Mouse (Mus musculus) limb, embryonic 13.5 days (tissue): ENCODE results near the gene Olfr191. TPM values are rescaled to one million over a fixed set of nuclear protein-coding genes. Genes with fewer than 3 reads are reported as not detected.

Experiments used
- ATAC-seq: fragments of 200-750 bp; cut with Nextera tagmentation; 2 replicates; pipeline ENCODE4 v1.8.0; 2017; ENCODE audit warnings: low read depth, moderate number of reproducible peaks, moderate TSS enrichment; ENCODE audit not compliant: low FRiP score
- H3K27ac ChIP-seq: fragments of 300-500 bp; sonication (generic); 2 replicates; pipeline ENCODE4 v1.5.1; 2015; ENCODE audit warnings: inconsistent platforms, mild to moderate bottlenecking, moderate library complexity
- H3K27me3 ChIP-seq: fragments of 300-500 bp; sonication (generic); 2 replicates; pipeline ENCODE4 v1.6.1; 2015; ENCODE audit warnings: mild to moderate bottlenecking, inconsistent platforms
- H3K36me3 ChIP-seq: fragments of 300-500 bp; sonication (generic); 2 replicates; pipeline ENCODE4 v1.6.1; 2015; ENCODE audit warnings: inconsistent platforms, mild to moderate bottlenecking, moderate library complexity
- H3K4me1 ChIP-seq: fragments of 300-500 bp; sonication (generic); 2 replicates; pipeline ENCODE4 v1.6.1; 2015; ENCODE audit warnings: inconsistent platforms
- H3K4me2 ChIP-seq: fragments of 300-500 bp; sonication (generic); replicated peaks from 2 replicates; pipeline ENCODE4 v1.6.1; 2015; ENCODE audit warnings: inconsistent platforms, mild to moderate bottlenecking, moderate library complexity
- H3K4me3 ChIP-seq: fragments of 300-500 bp; sonication (generic); 2 replicates; pipeline ENCODE4 v1.5.1; 2015; ENCODE audit warnings: moderate library complexity, mild to moderate bottlenecking, inconsistent platforms
- H3K9ac ChIP-seq: fragments of 300-500 bp; sonication (generic); 2 replicates; pipeline ENCODE4 v1.6.1; 2015; ENCODE audit warnings: mild to moderate bottlenecking, inconsistent platforms
- H3K9me3 ChIP-seq: fragments of 300-500 bp; sonication (generic); 2 replicates; pipeline ENCODE4 v1.6.1; 2016; ENCODE audit warnings: inconsistent platforms
- WGBS: fragments of 180-500 bp; shearing (Covaris S2); methylation state at CpG from one replicate; pipeline ENCODE4 v1.1.7; 2015; 5-methylcytosine and 5-hydroxymethylcytosine counted together
- polyA plus RNA-seq: library from polyadenylated mRNA; unstranded; fragments of >200 nt; fragmentation: Nextera tagmentation; extraction: Ambion mirVana; gene quantifications from 2 replicates; pipeline ENCODE4 v1.2.1, GENCODE M21; 2015

The Olfr191 gene
- polyA plus RNA-seq, 1 experiment from 2014 or later, result not detected

DNA sequence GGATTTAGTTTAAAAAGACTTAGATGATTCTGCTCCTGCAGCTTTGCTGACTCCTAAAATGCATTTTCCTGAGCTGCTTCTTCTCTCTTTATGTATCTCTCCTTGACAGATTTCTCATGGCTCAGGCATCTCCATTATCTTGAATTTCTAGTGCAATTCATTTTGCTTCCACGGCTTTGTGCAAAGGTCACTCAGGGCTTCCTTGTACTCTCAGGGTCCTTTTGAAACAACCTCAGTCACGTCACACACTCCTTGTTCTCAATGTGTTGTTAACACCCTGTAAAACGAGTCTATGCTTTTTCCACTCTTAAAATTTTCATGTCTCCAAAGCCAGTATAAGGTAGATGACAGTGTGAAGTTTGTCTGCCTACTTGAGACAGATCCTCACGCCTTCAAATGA, 42.0 kb downstream of the Olfr191 start:
- Histone ChIP-seq H3K36me3 (no peaks in the 10 kb centered on the region), H3K27ac (no peak overlapping the region), H3K4me2 (no peak overlapping the region), H3K9ac (no peak overlapping the region), H3K4me3 (no peak overlapping the region), H3K27me3 (no peaks in the 10 kb centered on the region), H3K4me1 (no peaks in the 10 kb centered on the region), H3K9me3 (no peaks in the 10 kb centered on the region)
- ATAC-seq, result no peak
- 72% methylated on average over 4 of the region's 4 CpGs for WGBS

GRCm38 (mm10) chr16:59045835-59046234, 43.8 kb downstream of the Olfr191 start:
- Histone ChIP-seq H3K27me3 (no peaks in the 10 kb centered on the region), H3K9ac (no peak overlapping the region), H3K27ac (no peak overlapping the region), H3K36me3 (no peaks in the 10 kb centered on the region), H3K9me3 (no peaks in the 10 kb centered on the region), H3K4me1 (no peaks in the 10 kb centered on the region), H3K4me3 (no peak overlapping the region), H3K4me2 (no peak overlapping the region)
- 82% methylated on average over 3 of the region's 3 CpGs for WGBS
- no peak for ATAC-seq

DNA sequence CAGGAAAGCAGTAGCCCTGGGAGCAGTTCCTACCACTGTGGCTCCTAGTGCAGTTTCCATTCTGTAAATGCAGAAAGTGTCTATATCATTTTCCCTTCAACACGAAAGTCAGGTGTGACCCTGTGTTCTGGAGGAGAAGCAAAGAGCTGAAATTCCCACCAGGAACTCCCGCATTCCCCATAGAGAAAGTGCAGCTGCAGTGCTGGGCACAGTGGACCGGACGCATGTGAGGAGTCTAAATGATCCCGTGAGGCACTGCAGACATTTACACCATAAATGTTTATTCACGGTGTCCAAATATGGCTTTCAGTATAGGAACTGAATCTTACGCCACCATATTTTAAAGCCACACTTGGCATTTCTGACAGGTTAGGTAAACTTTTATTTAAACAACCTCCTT, 49.9 kb downstream of the Olfr191 start, which contains the start of gene Olfr187:
Gene Olfr187 (minus strand): TSS at position 58 of the 400 bp plus-strand sequence.
- H3K27ac ChIP-seq, result no peak within 1 kb of the TSS
- no peak for ATAC-seq
- no peak within 1 kb of the TSS for H3K4me3 ChIP-seq
- no peaks in the 10 kb centered on the region for H3K36me3 ChIP-seq
- no peaks in the 10 kb centered on the region for H3K27me3 ChIP-seq
- no peaks in the 10 kb centered on the region for H3K4me1 ChIP-seq
- no peak within 1 kb of the TSS for H3K4me2 ChIP-seq
- no peaks in the 10 kb centered on the region for H3K9me3 ChIP-seq
- no peak within 1 kb of the TSS for H3K9ac ChIP-seq
- WGBS, result 87% methylated on average over 7 of the region's 7 CpGs

Other genes starting within 250 kb of the Olfr191 start
- gene Olfr177, start 215.1 kb downstream of the Olfr191 start, polyA plus RNA-seq, result not detected in 2 replicates
- gene Olfr178, start 197.8 kb downstream of the Olfr191 start, polyA plus RNA-seq, result not detected in 2 replicates
- gene Olfr181, start 161.1 kb downstream of the Olfr191 start, polyA plus RNA-seq, result not detected in 2 replicates
- gene Olfr180, start 160.4 kb downstream of the Olfr191 start, polyA plus RNA-seq, result not detected in 2 replicates
- gene Olfr183, start 94.5 kb downstream of the Olfr191 start, polyA plus RNA-seq, result not detected in 2 replicates
- gene Olfr186, start 59.5 kb downstream of the Olfr191 start, polyA plus RNA-seq, result not detected in 2 replicates
- gene Olfr187, start 50.1 kb downstream of the Olfr191 start, polyA plus RNA-seq, result not detected in 2 replicates
- gene Olfr190, start 11.8 kb downstream of the Olfr191 start, polyA plus RNA-seq, result not detected in 2 replicates
- not detected in 2 replicates for gene Olfr193, start 22.1 kb upstream of the Olfr191 start, polyA plus RNA-seq
- not detected in 2 replicates for gene Olfr194, start 31.2 kb upstream of the Olfr191 start, polyA plus RNA-seq
- gene Olfr195, start 57.2 kb upstream of the Olfr191 start, polyA plus RNA-seq, result not detected in 2 replicates
- gene Olfr196, start 80.6 kb upstream of the Olfr191 start, polyA plus RNA-seq, result not detected in 2 replicates
- gene Olfr198, start 113.7 kb upstream of the Olfr191 start, polyA plus RNA-seq, result not detected in 2 replicates
- gene Olfr199, start 129.9 kb upstream of the Olfr191 start, polyA plus RNA-seq, result not detected in 2 replicates
- gene Olfr201, start 182.8 kb upstream of the Olfr191 start, polyA plus RNA-seq, result not detected in 2 replicates
- gene Olfr202, start 197.0 kb upstream of the Olfr191 start, polyA plus RNA-seq, result not detected in 2 replicates
- not detected in 2 replicates for gene Olfr203, start 209.1 kb upstream of the Olfr191 start, polyA plus RNA-seq
- gene Olfr204, start 228.4 kb upstream of the Olfr191 start, polyA plus RNA-seq, result not detected in 2 replicates
- not detected in 2 replicates for gene Olfr205, start 241.3 kb upstream of the Olfr191 start, polyA plus RNA-seq